ENCODE assay signal across 8 mouse cellular contexts in the genomic region with DNA sequence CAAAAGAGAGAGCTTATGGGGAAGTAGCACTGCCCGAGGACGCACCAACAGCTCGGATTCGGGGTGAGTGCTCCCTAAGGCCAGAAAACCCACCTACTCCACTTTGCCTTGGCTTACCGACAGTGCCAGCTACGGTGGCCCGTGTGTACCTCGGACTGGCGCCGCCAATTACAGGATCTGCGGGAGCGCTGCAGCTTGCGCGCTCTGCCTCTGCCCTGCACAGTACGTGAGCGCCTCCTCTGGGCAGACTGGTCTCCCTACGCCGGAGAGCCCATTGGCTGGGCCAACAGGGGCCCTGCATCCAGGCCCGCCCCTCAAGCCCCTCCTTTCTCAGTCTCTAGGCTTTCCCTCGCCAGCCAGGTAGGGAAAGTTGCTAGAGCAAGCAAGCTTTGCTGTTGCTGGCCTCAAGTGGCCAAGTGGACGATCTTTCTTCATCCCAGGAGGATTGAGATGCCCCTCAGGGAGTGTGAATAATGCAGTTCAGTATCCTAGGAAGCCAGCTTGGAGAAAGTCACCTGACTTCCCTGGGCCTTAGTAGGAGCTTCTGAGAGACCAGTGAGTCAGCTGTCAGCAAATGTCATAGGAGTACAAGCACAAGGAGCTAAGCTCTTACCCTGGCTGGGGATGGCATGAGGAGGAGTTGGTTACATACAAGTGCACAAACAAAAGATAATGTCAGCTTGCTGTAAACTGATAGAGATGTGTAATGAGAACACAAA. TPM values are rescaled to one million over a fixed set of nuclear protein-coding genes. Genes with fewer than 3 reads are reported as not detected.
DNase-seq lines count a peak whose midpoint lies in the region; ATAC-seq lines count a peak whose summit lies in the region.

A gene (minus strand): TSS at position 224 of the 719 bp plus-strand sequence.

- peak within 1 kb of the TSS; percentile 61 for H3K4me3 ChIP-seq in hindbrain, embryonic 14.5 days (replicated peaks; ENCODE audit: low read length)

- H3K9me3 ChIP-seq in hindbrain, embryonic 14.5 days (ENCODE audit: control insufficient read depth, low read length), result no peaks in the 10 kb centered on the region

- H3K27ac ChIP-seq in hindbrain, embryonic 14.5 days, result peak within 1 kb of the TSS; percentile 74

- peak; percentile 94 for DNase-seq in R1 (ENCODE audit: low read depth, low spot score)
- DNase-seq in cerebellum, postnatal 14 days, result peak; percentile 97 to 98
- DNase-seq in frontal cortex, postnatal 36 days (ENCODE audit: low spot score in 2 of 2), result peak; percentile 92 to 95
- peak; percentile 91 for DNase-seq in hindbrain, embryonic 14.5 days (ENCODE audit: low spot score)
- DNase-seq in layer of hippocampus, postnatal 25 days (ENCODE audit: extremely low spot score in 1 of 2, low spot score in 1 of 2), result peak; percentile 82 to 90
- DNase-seq in lung, postnatal 10 days, result peak; percentile 96
- DNase-seq in retina, embryonic 14.5 days (ENCODE audit: low spot score), result peak; percentile 94
- DNase-seq in thymus, postnatal 4 days, result peak; percentile 96

- H3K27me3 ChIP-seq in hindbrain, embryonic 14.5 days (ENCODE audit: control insufficient read depth, insufficient read depth, low read length), result no peaks in the 10 kb centered on the region

- peak within 1 kb of the TSS; percentile 80 for H3K9ac ChIP-seq in hindbrain, embryonic 14.5 days

- ATAC-seq in hindbrain, embryonic 14.5 days (ENCODE audit: low FRiP score), result peak; percentile 99

- no peaks in the 10 kb centered on the region for H3K36me3 ChIP-seq in hindbrain, embryonic 14.5 days (replicated peaks; ENCODE audit: control insufficient read depth, insufficient read depth)

- 1% methylated on average over 21 of the region's 21 CpGs for WGBS in hindbrain, embryonic 14.5 days

- peak within 1 kb of the TSS; percentile 87 for H3K4me2 ChIP-seq in hindbrain, embryonic 14.5 days (replicated peaks)

- peaks cover 19% of the 10 kb centered on the region for H3K4me1 ChIP-seq in hindbrain, embryonic 14.5 days (replicated peaks; ENCODE audit: control insufficient read depth, insufficient read depth, low read length)

RNA-seq across cellular contexts. Expression of the gene that starts here (rescaled TPM):
- 33.1 and 33.6 TPM in 2 replicates for polyA plus RNA-seq in hindbrain, embryonic 14.5 days (2014; fragmentation: Nextera tagmentation; extraction: Ambion mirVana)
- 10 to 100 TPM; 19.5 to 23.8 TPM for total RNA-seq in layer of hippocampus, postnatal 25 days (2021)

Comparison
In these comparisons a context has a peak if more than half of its experiments do, and no peak if none do; other contexts are left out.
1. Peak in every context shown above with its lines: DNase-seq, ATAC-seq, H3K4me3 ChIP-seq and H3K27ac ChIP-seq.